Mouse (Mus musculus): ENCODE results near the gene Lamtor3.

The Lamtor3 gene

DNA sequence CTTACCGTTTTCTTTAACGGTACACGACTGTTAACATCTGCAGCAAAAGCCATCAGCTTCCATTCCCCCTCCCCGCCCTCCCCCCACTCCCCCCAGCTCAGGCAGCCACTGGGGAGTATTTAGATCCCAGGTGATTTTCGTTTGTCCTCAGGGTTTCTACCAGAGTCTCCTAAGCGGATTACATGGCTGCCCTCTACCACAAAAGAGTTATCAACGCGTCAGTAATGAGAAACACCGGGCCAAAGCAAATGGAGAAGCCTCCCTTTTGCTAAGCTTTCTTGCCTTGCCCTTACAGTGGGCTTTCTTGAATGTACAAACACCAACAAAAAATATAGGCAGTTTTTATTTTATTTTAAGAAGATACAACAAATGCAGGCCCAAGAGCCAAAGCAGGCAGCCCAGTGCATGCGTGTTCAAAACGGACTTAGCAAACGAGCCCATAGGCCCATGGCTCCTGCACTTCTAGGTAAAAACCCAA lies 573 bp upstream of the Lamtor3 start:
- CTCF ChIA-PET: interaction anchor here in 3 of 4 experiments (0.6 to 1.9 kb wide), 5 partner anchors 74 to 414 kb away, joined by 3 to 10 read pairs (median 4); partner anchors contain the start of gene Mttp (in 2 of the 3)
- POLR2A ChIA-PET: interaction anchor here in 3 of 4 experiments (0.6 to 9.4 kb wide), 29 partner anchors 9 to 1236 kb away, joined by 3 to 62 read pairs (median 4); partner anchors contain the start of genes H2afz (in 3 of the 3), Dnajb14 (in 2 of the 3), Mttp (in 2 of the 3) and Trmt10a (in 2 of the 3)

DNA sequence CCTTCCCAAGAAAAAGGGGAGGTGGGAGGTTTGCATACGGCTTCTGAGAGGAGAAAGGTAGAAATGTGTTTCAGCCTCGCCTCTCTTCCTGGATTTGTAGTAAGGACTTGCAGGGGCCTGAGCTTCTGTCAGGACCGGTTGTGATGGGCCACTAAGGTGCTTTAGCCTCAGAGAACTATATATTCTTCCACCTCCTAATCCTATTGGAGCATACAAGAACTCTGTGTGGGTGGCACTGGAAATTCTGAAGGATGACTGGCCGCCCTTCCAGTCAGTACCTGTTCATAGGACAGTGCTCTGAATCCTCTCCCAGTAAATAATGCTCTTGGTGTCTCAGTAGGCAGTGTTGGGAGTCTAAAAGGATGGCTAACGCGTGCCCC lies 616 bp downstream of the Lamtor3 start:
- ChIA-PET CTCF (interaction anchor here in 1 of 4 experiments (1.9 kb wide), 1 partner anchor 73 kb away, joined by 10 read pairs; no protein-coding TSS in a partner anchor), POLR2A (interaction anchor here in 3 of 4 experiments (1.0 to 9.4 kb wide), 10 partner anchors 10 to 225 kb away, joined by 3 to 62 read pairs (median 6); partner anchors contain the start of genes H2afz (in 3 of the 3), Mttp (in 1 of the 3) and Trmt10a (in 1 of the 3))

DNA sequence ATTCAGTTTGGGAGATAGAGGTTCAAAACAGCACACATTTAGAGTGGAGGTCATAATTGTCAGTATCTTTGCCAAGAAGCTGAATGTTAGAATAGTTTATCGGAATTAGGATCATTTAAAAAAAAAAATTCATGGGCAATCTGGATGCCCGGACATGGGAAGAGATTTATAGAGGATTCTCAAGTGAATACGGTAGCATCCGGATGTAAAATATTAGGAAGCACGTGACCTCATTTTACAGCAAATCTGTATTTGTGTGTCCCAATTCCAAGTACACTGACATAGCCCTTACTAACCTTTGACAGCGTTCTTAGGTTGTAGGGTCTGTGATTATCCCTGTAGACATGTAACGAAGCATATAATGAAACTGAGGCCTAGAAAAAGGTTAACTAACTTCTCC lies 1.1 kb downstream of the Lamtor3 start:
- CTCF ChIA-PET: no interaction called here
- POLR2A ChIA-PET: interaction anchor here in 3 of 4 experiments (1.0 to 9.4 kb wide), 7 partner anchors 10 to 225 kb away, joined by 3 to 62 read pairs (median 7); partner anchors contain the start of genes H2afz (in 3 of the 3), Mttp (in 1 of the 3) and Trmt10a (in 1 of the 3)

DNA sequence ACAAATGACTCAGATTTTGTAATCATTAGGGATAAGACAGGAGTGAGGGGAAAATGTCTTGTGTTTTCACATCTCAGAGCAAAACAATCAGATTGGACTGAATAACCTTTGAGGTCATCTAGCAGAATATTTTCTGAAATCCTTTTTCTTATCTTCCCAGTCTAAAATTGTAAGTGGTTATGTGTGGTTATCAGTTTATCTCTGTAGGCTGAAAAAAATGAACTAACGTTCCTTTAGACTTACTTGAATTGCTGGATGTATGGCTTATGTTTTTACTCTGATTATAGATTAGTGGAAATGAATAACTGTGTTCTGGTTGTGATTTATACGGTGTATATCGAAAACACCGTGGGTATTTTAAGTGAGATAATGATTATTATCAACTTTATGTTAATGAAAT lies 2.3 kb downstream of the Lamtor3 start:
- ChIA-PET POLR2A (interaction anchor here in 2 of 4 experiments (1.2 to 9.4 kb wide), 5 partner anchors 55 to 223 kb away, joined by 4 to 62 read pairs (median 9); partner anchors contain the start of genes H2afz (in 2 of the 2) and Trmt10a (in 1 of the 2)), CTCF (no interaction called here)

DNA sequence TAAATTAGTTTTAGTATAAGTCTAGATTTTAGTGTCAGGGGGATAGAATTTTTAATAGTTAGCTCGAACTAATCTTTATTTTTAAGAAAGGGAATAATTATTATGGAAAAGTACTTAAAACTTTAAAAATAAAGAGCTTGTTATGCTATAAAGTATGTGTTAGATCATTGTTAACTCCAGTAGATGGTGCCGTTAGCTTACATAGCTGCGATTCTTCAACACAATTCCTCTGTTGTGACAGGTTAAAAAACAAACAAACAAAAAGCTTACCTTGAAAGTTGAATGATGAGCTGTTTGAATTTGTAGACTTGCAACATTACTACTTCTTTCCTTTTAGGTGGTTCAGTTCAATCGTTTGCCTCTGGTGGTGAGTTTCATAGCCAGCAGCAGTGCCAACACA lies 8.7 kb downstream of the Lamtor3 start:
- POLR2A ChIA-PET: interaction anchor here in 2 of 4 experiments (0.6 to 1.5 kb wide), 4 partner anchors 9 to 562 kb away, joined by 3 to 4 read pairs (median 3); partner anchors contain the start of genes Lamtor3 (in 1 of the 2), Metap1 (in 1 of the 2) and Mttp (in 1 of the 2)
- CTCF ChIA-PET: interaction anchor here in 1 of 4 experiments (2.3 kb wide), 1 partner anchor 64 kb away, joined by 8 read pairs; no protein-coding TSS in a partner anchor

DNA sequence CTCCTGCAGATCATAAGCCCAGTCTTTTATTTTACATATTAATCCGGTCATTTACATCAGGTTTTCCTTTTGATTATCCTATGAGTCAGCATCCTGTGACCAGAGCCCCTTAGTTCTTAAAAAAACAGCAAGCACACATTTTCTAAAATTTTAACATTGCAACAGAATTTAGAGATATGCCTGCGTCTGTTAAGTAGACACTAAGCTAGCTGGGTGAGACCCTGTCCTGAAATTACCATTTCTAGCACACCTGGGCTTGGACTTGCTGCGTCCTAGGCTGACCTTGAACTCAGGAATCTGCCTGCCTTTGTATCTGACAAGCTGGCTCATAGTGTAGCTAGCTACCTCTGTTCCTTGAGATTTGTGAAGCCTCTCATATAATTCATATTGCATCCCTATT lies 11.6 kb downstream of the Lamtor3 start:
- POLR2A ChIA-PET: interaction anchor here in 2 of 4 experiments (0.9 to 2.3 kb wide), 11 partner anchors 11 to 214 kb away, joined by 3 to 13 read pairs (median 6); partner anchors contain the start of genes H2afz (in 2 of the 2), Trmt10a (in 2 of the 2), Dnajb14 (in 1 of the 2) and Mttp (in 1 of the 2)
- CTCF ChIA-PET: interaction anchor here in 1 of 4 experiments (1.5 kb wide), 1 partner anchor 61 kb away, joined by 4 read pairs; no protein-coding TSS in a partner anchor

DNA sequence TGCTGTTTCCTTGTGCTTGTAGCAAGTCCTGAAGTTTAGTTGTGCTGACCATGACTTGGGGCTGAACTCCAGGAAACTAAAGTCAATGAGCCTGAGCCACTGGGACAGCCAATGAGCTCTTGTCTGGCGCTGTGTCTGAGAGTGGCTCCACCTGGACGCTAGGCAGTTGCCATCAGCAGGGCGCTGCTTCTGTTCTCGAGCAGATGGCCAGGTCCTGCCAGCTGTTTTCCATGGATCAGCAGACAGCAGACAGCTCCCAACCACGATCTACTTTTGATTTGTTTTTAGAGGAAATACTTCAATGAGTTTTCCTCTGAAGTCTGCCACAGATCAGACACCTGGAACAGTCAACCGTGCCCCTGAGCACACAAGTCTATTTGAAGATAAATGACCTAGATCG lies 14.4 kb downstream of the Lamtor3 start:
- CTCF ChIA-PET: interaction anchor here in 1 of 4 experiments (1.1 to 1.6 kb wide), 2 partner anchors 58 to 212 kb away, joined by 4 read pairs; partner anchors contain the start of gene Mttp
- POLR2A ChIA-PET: interaction anchor here in 2 of 4 experiments (0.6 to 1.6 kb wide), 4 partner anchors 11 to 69 kb away, joined by 3 to 10 read pairs (median 3); partner anchors contain the start of gene H2afz (in 1 of the 2)

DNA sequence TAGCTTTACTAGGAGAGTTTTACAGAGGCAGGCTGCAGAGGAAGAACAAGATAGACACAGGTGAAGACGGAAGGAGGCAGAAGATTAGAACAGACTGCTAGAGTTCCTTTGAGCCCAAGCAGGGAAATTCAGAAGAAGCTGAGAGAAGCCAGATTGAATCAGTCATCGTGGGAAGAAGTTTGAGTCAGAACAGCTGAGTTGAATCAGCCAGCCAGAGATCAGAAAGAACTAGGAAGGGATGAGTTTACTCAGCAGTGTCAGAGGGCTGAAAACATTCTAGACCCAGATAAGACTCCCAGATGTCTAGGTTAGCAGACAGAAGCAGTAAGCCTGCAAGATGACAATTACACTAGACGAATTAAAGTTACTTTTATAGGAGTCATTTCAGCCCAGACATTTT lies 15.7 kb downstream of the Lamtor3 start:
- POLR2A ChIA-PET: interaction anchor here in 2 of 4 experiments (0.6 to 2.2 kb wide), 5 partner anchors 8 to 70 kb away, joined by 3 to 6 read pairs (median 3); partner anchors contain the start of genes H2afz (in 1 of the 2) and Lamtor3 (in 1 of the 2)
- CTCF ChIA-PET: interaction anchor here in 1 of 4 experiments (1.0 kb wide), 1 partner anchor 973 kb away, joined by 3 read pairs; no protein-coding TSS in a partner anchor

DNA sequence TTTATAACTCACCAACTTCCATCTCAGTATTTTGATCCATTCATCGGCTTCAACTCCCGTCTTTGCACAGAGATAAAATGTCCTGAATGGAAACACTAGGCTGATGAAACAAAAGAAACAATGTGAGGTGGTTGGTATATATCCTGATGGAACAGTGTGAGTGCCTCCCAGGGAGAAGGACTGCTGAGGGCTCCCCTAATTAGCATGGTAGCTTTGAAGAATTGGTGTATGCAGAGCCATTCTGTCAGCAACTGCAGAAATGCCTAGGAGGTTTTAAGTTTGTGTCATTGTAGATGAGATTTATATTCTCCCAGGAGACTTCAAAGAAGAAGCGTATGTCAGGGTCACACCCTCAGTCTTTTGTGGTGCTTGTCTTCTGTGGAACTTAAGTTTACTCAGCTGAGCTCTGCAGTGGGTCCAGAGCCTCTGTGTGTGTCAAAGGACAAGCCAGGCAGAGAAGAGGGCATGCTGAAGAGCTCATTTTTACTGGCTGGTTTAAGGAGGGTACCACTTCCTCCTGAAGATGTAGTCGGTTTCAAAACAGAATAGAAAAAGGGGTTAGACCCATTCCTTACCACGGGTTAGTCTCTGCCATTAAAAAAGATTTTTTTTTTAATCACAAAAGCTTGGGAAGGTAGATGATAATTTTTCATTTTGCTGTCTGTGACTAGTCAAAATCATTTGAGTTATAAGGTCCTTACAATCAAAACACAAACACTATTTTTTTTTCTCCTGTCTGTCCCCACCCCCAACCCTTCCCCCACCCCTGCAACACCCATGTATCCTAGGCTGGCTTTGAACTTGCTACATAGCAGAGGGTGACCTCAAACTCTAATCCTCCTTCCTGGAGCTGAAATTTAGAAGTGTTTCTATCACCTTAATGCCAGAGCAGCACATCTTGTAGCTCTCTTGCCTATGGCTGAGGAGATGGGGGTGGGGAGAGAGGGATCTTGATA lies 17.5 kb downstream of the Lamtor3 start:
- ChIA-PET CTCF (interaction anchor here in 1 of 4 experiments (0.5 kb wide), 1 partner anchor 55 kb away, joined by 3 read pairs; no protein-coding TSS in a partner anchor), POLR2A (interaction anchor here in 3 of 4 experiments (0.7 to 2.7 kb wide), 9 partner anchors 9 to 208 kb away, joined by 3 to 12 read pairs (median 3); partner anchors contain the start of genes H2afz (in 3 of the 3), Lamtor3 (in 1 of the 3), Mttp (in 1 of the 3) and Trmt10a (in 1 of the 3))

DNA sequence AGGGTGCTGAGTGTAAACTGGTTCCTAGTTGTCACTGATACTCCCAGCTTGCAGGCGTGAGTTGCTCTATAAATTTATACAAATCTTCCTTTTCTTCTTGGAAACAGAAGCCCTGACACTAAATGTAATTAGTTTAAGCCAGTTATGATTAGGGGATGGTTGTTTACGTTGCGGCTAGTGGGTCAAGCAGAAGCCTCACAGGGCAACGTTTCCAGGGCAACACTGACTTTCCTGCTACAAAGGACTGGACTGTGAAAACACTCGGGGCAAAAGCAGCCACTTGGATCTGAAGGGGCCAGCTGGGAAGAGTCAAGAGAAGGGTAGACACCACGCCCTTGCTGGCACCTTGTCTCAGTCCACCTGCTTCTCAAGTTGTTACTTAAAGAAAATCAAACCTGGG lies 18.2 kb downstream of the Lamtor3 start:
- POLR2A ChIA-PET: interaction anchor here in 3 of 4 experiments (0.6 to 2.7 kb wide), 8 partner anchors 11 to 208 kb away, joined by 3 to 12 read pairs (median 4); partner anchors contain the start of genes H2afz (in 3 of the 3), Lamtor3 (in 1 of the 3), Mttp (in 1 of the 3) and Trmt10a (in 1 of the 3)
- CTCF ChIA-PET: no interaction called here

DNA sequence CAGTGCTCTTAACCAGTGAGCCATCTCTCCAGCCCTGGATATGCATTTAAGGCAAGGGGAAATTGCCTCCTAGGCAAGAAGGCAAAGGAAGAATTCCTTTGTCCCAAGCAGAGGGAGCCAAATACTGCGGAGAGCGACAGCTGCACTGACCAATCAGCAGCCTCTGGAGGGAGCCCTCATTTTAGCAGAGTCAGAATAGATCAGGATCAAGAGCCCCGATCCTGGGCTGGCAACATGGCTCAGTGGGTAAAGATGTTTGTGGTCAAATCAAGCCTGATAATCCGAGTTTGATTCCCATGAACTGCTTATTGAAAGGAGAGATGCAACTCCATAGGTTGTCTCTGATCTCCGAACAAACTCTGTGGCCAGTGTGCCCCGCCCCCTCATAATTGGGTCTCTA lies 20.3 kb downstream of the Lamtor3 start:
- ChIA-PET POLR2A (interaction anchor here in 1 of 4 experiments (1.2 to 2.0 kb wide), 2 partner anchors 72 to 205 kb away, joined by 3 to 7 read pairs; partner anchors contain the start of genes Dnajb14, Mttp and Trmt10a), CTCF (no interaction called here)

DNA sequence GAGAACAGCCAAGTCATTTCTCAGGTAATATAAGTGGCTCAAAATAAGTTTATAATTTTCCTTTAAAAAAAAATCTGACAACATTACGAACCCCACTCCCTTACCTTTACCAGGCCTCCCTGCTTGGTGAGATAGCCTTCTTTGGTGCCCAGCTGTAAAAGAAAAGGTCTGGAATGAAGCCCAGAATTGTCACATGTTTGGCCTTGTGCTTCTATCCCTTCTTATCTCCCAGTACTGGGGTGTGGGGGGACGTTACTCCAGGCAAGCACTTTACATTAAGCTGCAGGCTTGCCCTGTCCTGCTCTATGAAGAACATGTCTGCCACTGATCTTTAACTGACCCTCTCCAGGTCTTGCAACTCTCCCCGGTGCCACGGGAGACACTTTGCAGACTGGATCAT lies 22.5 kb downstream of the Lamtor3 start:
- ChIA-PET CTCF (no interaction called here), POLR2A (interaction anchor here in 1 of 4 experiments (1.0 kb wide), 1 partner anchor 77 kb away, joined by 4 read pairs; the partner anchor contains the start of gene H2afz)

DNA sequence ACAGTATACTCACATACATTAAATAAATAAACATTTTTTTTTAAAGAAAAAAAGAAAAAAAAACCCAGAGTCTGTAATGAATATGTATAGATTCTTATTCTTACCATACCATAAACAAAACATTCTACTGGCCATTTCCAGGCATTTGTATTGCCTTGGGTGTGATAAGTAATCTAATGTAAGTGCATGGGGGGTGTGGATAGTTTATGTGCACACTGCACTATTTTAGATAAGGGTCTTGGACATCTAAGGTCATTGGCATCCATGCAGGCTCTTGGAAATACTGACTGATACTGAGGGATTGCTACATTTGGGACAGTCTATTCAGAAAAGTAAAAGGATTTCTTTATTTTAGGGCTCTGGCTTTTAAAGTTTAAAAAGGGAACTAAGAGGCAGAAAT lies 23.2 kb downstream of the Lamtor3 start:
- CTCF ChIA-PET: no interaction called here

DNA sequence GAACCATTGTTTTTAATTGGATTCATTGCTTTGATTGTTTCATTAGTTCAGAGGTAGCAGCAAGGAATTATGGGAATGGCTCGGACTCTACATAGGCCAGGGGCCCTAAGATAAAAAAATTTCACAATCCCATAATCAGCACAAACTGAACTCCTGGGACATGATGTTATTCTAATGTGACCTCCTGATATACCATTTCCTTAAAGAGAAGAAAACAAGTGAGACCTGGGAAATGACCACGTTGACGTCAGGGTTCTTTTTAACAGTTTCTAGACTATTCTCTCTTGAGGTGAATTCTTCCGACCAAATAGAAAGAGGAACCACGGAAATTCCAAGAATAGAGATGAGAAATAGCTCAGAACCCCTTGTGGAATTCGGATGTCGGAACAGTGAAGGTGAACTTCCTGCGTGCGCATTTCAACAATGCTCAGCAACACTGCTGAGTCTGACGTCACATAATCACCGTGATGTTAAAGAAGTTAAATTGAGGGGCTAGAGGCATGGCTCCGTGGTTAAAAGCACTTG lies 23.9 kb downstream of the Lamtor3 start:
- ChIA-PET CTCF (no interaction called here), POLR2A (interaction anchor here in 1 of 4 experiments (1.3 kb wide), 1 partner anchor 78 kb away, joined by 4 read pairs; the partner anchor contains the start of gene H2afz)

More for the DNA sequence above, 23.2 kb downstream of the Lamtor3 start:
- POLR2A ChIA-PET: interaction anchor here in 1 of 4 experiments (1.0 kb wide), 1 partner anchor 77 kb away, joined by 4 read pairs; the partner anchor contains the start of gene H2afz

DNA sequence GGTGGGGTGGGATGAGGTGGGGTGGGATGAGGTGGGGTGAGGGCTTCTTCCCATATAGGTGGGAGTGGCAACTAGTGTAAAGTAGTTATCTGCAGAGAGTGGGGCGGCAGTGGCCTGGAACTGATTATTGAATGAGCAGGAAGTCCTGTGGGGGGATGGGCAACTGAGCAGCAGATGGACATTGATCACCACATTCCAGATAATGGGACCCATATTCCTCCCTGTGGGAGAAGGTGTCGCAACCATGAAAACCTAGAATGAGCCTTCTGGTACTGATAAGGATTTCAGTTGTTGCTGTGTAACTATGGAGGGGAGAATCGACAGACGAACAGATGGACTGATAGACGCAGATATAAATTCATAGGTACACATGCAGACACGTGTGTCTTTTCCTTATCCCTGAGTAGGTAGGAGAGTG lies 25.4 kb downstream of the Lamtor3 start:
- ChIA-PET CTCF (no interaction called here), POLR2A (interaction anchor here in 2 of 4 experiments (0.6 to 1.2 kb wide), 2 partner anchors 11 to 78 kb away, joined by 3 to 4 read pairs; no protein-coding TSS in a partner anchor)

DNA sequence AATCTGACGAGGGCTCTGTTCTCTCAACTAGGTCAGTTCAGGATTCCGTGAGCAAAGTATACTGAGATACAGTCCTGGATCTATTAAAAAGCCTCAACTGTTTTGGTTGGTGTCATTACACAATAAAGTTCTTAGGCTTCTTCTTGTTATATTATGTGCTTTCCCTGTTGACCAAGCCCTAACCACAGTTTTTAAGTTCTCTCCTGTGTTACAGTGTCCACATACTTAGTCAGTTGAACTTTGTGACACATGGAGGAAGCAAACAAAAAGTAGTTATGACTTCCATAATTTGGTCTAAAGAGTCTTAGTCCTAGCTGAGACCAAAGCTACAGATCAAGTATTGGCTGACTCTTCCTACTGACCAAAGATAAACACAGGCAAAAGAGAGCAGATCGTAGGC lies 28.5 kb downstream of the Lamtor3 start:
- ChIA-PET POLR2A (interaction anchor here in 1 of 4 experiments (1.2 to 1.5 kb wide), 2 partner anchors 83 to 198 kb away, joined by 3 to 4 read pairs; partner anchors contain the start of genes H2afz and Mttp), CTCF (no interaction called here)

DNA sequence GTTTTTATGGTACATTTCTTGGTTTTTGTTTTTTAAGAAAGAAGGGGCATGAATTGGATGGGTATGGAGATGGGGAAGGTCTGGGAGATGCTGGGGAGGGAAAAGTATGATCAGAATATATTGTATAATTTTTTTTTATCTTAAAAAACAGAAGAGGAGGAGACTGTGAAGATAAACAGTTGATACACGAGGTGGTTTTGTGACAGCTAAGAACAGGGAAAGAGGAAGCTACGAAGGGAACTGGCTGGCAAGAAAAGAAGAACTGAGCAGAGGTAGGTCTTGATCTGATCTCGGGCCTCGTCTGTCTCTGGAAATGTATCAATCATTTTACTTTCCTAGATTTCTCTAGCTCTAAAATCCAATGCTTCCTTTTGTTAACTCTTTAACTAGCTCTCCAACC lies 29.2 kb downstream of the Lamtor3 start:
- ChIA-PET POLR2A (interaction anchor here in 1 of 4 experiments (1.2 kb wide), 1 partner anchor 83 kb away, joined by 3 read pairs; the partner anchor contains the start of gene H2afz), CTCF (interaction anchor here in 1 of 4 experiments (0.6 kb wide), 1 partner anchor 72 kb away, joined by 4 read pairs; no protein-coding TSS in a partner anchor)

All from embryonic stem cell, embryonic (primary cell).